Mouse (Mus musculus): ENCODE measurements around the gene Sbds.

DNA sequence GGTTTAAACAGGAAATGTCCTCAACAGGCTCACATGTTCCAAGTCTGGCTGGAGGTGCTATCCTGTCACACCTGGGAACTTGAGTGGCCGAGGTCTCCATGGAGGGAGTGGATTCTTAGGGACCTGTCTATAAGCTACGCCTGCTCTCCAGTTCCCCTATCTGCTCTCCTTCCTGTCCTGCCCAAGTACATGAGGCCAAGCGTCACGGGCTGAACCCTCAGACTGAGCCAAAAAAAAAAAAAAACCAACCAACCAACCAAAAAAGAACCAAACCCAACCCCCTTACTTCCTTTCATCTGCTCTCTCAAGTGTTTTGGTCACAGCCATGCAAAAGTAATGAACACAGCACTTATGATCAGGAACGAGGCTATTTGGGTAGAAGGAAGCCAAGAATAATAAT, 7.5 kb downstream of the Sbds start:
- TF ChIP-seq CHD2 (IDR thresholded peaks at IDR 0.05; ENCODE audit: low read depth, low read length) (no peak), ZNF384 (IDR thresholded peaks at IDR 0.05; ENCODE audit: low read depth, low read length) (no peak), HCFC1 (IDR thresholded peaks at IDR 0.05; ENCODE audit: borderline replicate concordance, insufficient read depth, low read length) (no peak), ZC3H11A (IDR thresholded peaks at IDR 0.05; ENCODE audit: borderline replicate concordance, low read depth, low read length) (no peak)
